Mouse (Mus musculus) cerebellum, adult 2 months (tissue): Measurements from ENCODE around the gene Slc50a1.

Experiments used
- CTCF ChIP-seq: fragments of 200-500 bp; IDR thresholded peaks from 2 replicates; pipeline ENCODE4 v1.5.1; 2011; ENCODE audit warnings: low read depth, mild to moderate bottlenecking, control low read depth, low read length, moderate library complexity, borderline replicate concordance; ENCODE audit not compliant: insufficient read depth
- POLR2A ChIP-seq: fragments of 200-500 bp; IDR thresholded peaks from 2 replicates; pipeline ENCODE4 v1.6.1; 2011; ENCODE audit warnings: low read length, control low read depth, borderline replicate concordance; ENCODE audit not compliant: insufficient read depth

- TF ChIP-seq CTCF: peak; percentile 89
- peak; percentile 49; the same call in 1 of the 2 replicates for TF ChIP-seq POLR2A
Measured at GRCm38 (mm10) chr3:89246261-89247100, 23.9 kb downstream of the Slc50a1 start, which contains the start of gene Trim46.
